Mouse (Mus musculus): ENCODE data around the gene Myo16.

GRCm38 (mm10) chr8:10222770-10223169, 69.1 kb downstream of the Myo16 start:
- TF ChIP-seq CTCF (IDR thresholded peaks at IDR 0.05; ENCODE audit: borderline replicate concordance, control insufficient read depth, extremely low read depth, insufficient read depth, low read length, poor library complexity), result no peak
- no peak for TF ChIP-seq POLR2A (IDR thresholded peaks at IDR 0.05; ENCODE audit: control insufficient read depth, extremely low read depth, insufficient read depth, low read length, poor library complexity)

All from thymus, adult 2 months (tissue).